Mouse (Mus musculus): ENCODE data around the gene Nnmt. TPM values are rescaled to one million over a fixed set of nuclear protein-coding genes. Genes with fewer than 3 reads are reported as not detected.
A peak's percentile ranks its signal among the peaks of the same experiment; 100 is the strongest.

The Nnmt gene
- polyA plus RNA-seq (2014; fragmentation: Nextera tagmentation; extraction: Ambion mirVana), result 0.81 and 1.2 TPM in 2 replicates

- no peak within 1 kb of the TSS for H3K4me3 ChIP-seq (ENCODE audit: low read depth, low read length)
- ATAC-seq (ENCODE audit: low FRiP score), result no peak
- no peaks in the 10 kb centered on the region for H3K27me3 ChIP-seq (ENCODE audit: control insufficient read depth, insufficient read depth, low read length)
- no peak for DNase-seq (ENCODE audit: low spot score)
- H3K4me2 ChIP-seq (replicated peaks; ENCODE audit: low read depth, low read length), result no peak within 1 kb of the TSS
- H3K9ac ChIP-seq (ENCODE audit: low read depth, low read length), result no peak within 1 kb of the TSS
- no peaks in the 10 kb centered on the region for H3K36me3 ChIP-seq (ENCODE audit: control insufficient read depth, insufficient read depth, low read length)
- H3K27ac ChIP-seq (ENCODE audit: low read depth, low read length), result no peak within 1 kb of the TSS
- WGBS, result 53% methylated on average over 8 of the region's 8 CpGs
- no peaks in the 10 kb centered on the region for H3K9me3 ChIP-seq (ENCODE audit: control insufficient read depth, low read length)
- H3K4me1 ChIP-seq (replicated peaks; ENCODE audit: control insufficient read depth, insufficient read depth, low read length), result no peaks in the 10 kb centered on the region
These were observed at the start of gene Nnmt for GRCm38 (mm10) chr9:48604939-48605598. Gene Nnmt, minus strand, starts transcription at chr9:48605153.

DNA sequence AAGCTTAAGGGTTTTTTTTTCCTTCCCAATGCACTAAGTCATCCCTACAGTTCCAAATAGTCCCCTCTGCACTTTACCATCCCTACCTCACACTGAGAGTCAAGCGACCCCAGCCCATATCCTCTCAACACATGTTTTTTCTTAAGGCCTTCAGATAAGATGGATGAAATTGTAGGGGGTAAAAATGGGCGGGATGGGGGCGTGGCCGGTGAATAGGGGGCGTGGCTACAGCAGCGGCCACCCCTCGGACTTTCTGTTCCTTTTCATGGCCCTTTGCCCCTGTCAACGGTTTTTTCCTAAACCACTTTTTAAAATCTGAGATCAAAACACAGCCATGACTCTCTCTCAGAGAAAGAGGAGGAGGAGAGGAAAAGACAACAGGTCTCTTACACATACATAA lies 49.8 kb upstream of the Nnmt start:
- Histone ChIP-seq H3K9ac (ENCODE audit: low read depth, low read length) (no peak overlapping the region), H3K27me3 (ENCODE audit: control insufficient read depth, insufficient read depth, low read length) (no peaks in the 10 kb centered on the region), H3K27ac (ENCODE audit: low read depth, low read length) (no peak overlapping the region), H3K4me1 (replicated peaks; ENCODE audit: control insufficient read depth, insufficient read depth, low read length) (peaks cover 3% of the 10 kb centered on the region; the same call in 1 of the 2 replicates), H3K4me3 (ENCODE audit: low read depth, low read length) (no peak overlapping the region), H3K9me3 (ENCODE audit: control insufficient read depth, low read length) (no peaks in the 10 kb centered on the region), H3K36me3 (ENCODE audit: control insufficient read depth, insufficient read depth, low read length) (no peaks in the 10 kb centered on the region), H3K4me2 (replicated peaks; ENCODE audit: low read depth, low read length) (no peak overlapping the region)
- ATAC-seq (ENCODE audit: low FRiP score) (no peak), DNase-seq (ENCODE audit: low spot score) (peak; percentile 51)
- WGBS, result 4% methylated on average over 8 of the region's 8 CpGs

DNA sequence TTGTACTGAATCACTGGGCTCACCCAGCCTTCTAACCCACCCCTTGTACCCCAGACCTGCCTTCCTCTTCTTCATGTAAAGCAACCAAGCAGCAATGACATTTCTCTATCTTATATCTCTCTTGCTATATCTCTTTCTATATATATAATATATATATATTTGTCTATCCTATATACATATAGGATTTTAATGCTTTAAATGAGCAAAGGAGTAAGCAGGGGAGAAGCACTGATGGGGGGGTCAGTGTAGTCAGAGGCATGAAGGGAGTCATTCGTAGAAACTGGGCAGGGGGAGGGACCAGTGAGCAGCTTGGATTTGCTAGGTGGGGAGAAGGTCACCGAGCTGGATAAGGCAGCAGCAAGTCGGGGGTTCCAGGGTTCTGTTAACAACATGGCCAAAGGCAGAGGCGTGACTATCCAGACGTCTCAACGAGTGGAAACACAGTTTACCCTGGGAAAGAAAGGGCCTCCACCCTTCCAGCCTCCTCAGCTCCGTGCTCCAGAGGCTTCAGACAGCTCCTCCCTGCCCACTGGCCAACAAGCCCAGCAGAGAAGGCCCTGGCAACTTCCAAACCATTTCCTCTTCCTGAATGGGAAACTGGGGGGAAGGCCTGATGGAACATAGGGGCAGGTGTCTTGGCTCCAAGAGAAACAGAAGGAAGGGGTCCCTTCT lies 48.6 kb upstream of the Nnmt start:
- Histone ChIP-seq H3K9me3 (ENCODE audit: control insufficient read depth, low read length) (no peaks in the 10 kb centered on the region), H3K4me3 (ENCODE audit: low read depth, low read length) (no peak overlapping the region), H3K27ac (ENCODE audit: low read depth, low read length) (no peak overlapping the region), H3K4me1 (replicated peaks; ENCODE audit: control insufficient read depth, insufficient read depth, low read length) (peaks cover 13% of the 10 kb centered on the region), H3K9ac (ENCODE audit: low read depth, low read length) (no peak overlapping the region), H3K27me3 (ENCODE audit: control insufficient read depth, insufficient read depth, low read length) (no peaks in the 10 kb centered on the region), H3K36me3 (ENCODE audit: control insufficient read depth, insufficient read depth, low read length) (no peaks in the 10 kb centered on the region), H3K4me2 (replicated peaks; ENCODE audit: low read depth, low read length) (no peak overlapping the region)
- ATAC-seq (ENCODE audit: low FRiP score) (no peak), DNase-seq (ENCODE audit: low spot score) (no peak)
- 50% methylated on average over 7 of the region's 7 CpGs for WGBS

- Histone ChIP-seq H3K4me1 (replicated peaks; ENCODE audit: control insufficient read depth, insufficient read depth, low read length) (peaks cover 22% of the 10 kb centered on the region), H3K27me3 (ENCODE audit: control insufficient read depth, insufficient read depth, low read length) (no peaks in the 10 kb centered on the region), H3K9ac (ENCODE audit: low read depth, low read length) (no peak overlapping the region), H3K4me2 (replicated peaks; ENCODE audit: low read depth, low read length) (no peak overlapping the region), H3K36me3 (ENCODE audit: control insufficient read depth, insufficient read depth, low read length) (no peaks in the 10 kb centered on the region), H3K27ac (ENCODE audit: low read depth, low read length) (no peak overlapping the region), H3K9me3 (ENCODE audit: control insufficient read depth, low read length) (no peaks in the 10 kb centered on the region), H3K4me3 (ENCODE audit: low read depth, low read length) (no peak overlapping the region)
- WGBS, result 31% methylated on average over 4 of the region's 4 CpGs
- ATAC-seq (ENCODE audit: low FRiP score), result no peak
- DNase-seq (ENCODE audit: low spot score), result no peak
These were observed 47.1 kb upstream of the Nnmt start for GRCm38 (mm10) chr9:48652026-48652425.

DNA sequence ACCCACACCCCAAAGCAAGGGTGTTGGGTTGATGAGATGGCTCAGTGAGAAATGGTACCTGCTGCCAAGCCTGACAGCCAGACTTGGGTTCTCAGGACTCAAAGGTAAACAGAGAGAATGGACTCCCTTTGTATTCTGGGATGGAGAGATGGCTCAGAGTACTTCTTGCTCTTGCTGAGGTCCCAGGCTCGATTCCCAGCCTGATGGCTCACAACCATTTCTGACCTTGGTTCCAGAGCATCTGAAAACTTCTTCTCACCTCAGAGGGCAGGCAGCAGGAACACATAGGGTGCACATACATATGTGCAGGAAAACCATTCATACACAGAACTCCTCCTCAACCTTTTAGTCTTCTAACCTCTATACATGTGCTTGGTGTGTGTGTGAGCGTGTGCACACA lies 45.9 kb upstream of the Nnmt start:
- peaks cover 20% of the 10 kb centered on the region for H3K4me1 ChIP-seq (replicated peaks; ENCODE audit: control insufficient read depth, insufficient read depth, low read length)
- no peaks in the 10 kb centered on the region for H3K27me3 ChIP-seq (ENCODE audit: control insufficient read depth, insufficient read depth, low read length)
- no peak overlapping the region for H3K9ac ChIP-seq (ENCODE audit: low read depth, low read length)
- no peak overlapping the region for H3K4me3 ChIP-seq (ENCODE audit: low read depth, low read length)
- ATAC-seq (ENCODE audit: low FRiP score) (no peak), DNase-seq (ENCODE audit: low spot score) (no peak)
- H3K27ac ChIP-seq (ENCODE audit: low read depth, low read length), result no peak overlapping the region
- no peaks in the 10 kb centered on the region for H3K36me3 ChIP-seq (ENCODE audit: control insufficient read depth, insufficient read depth, low read length)
- 71% methylated on average over 2 of the region's 2 CpGs for WGBS
- H3K9me3 ChIP-seq (ENCODE audit: control insufficient read depth, low read length), result no peaks in the 10 kb centered on the region
- H3K4me2 ChIP-seq (replicated peaks; ENCODE audit: low read depth, low read length), result no peak overlapping the region

DNA sequence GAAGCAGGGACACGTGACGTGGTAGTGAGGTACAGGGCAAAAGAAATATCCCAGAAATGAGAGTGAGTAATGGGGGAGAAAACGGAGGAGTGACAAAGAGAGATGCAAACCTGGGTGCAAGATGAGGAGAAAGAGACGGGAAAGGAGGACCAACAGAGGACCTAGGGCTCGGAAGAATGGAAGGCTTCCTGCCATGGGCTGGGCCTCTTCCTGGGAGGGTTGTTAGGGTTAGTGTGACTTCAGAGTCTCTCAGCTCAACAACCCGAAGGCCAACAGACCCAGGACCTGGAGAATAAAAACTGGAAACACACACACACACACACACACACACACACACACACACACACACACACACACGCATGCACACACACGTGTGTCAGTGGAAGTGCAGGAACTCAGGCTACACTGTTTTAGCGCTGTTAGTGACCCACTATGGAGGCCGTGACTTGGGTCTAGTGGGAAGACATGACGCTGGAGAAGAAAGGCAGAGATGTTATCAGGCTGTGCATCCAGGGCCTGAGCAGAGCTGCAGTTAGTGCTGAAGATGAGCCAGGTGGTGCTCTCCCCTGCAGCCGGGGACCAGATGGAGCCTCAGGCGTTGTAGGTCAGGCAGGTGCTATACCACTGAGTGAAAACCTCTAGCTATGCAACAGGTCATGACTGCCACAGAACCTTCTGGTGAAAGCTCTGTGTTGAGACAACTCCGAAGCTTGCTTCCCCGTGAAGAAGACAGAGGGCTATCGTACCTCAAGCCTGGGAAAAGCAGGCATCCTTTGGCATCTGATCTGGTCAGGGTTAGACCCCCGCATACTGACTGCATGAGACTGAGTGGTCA lies 45.1 kb upstream of the Nnmt start:
- Histone ChIP-seq H3K27me3 (ENCODE audit: control insufficient read depth, insufficient read depth, low read length) (no peaks in the 10 kb centered on the region), H3K4me2 (replicated peaks; ENCODE audit: low read depth, low read length) (peak overlapping the region; percentile 35), H3K36me3 (ENCODE audit: control insufficient read depth, insufficient read depth, low read length) (no peaks in the 10 kb centered on the region), H3K4me1 (replicated peaks; ENCODE audit: control insufficient read depth, insufficient read depth, low read length) (peaks cover 19% of the 10 kb centered on the region), H3K27ac (ENCODE audit: low read depth, low read length) (peak overlapping the region; percentile 80), H3K9ac (ENCODE audit: low read depth, low read length) (no peak overlapping the region; the same call in 1 of the 2 replicates), H3K9me3 (ENCODE audit: control insufficient read depth, low read length) (no peaks in the 10 kb centered on the region), H3K4me3 (ENCODE audit: low read depth, low read length) (no peak overlapping the region)
- ATAC-seq (ENCODE audit: low FRiP score) (no peak), DNase-seq (ENCODE audit: low spot score) (no peak)
- WGBS, result 20% methylated on average over 17 of the region's 17 CpGs

DNA sequence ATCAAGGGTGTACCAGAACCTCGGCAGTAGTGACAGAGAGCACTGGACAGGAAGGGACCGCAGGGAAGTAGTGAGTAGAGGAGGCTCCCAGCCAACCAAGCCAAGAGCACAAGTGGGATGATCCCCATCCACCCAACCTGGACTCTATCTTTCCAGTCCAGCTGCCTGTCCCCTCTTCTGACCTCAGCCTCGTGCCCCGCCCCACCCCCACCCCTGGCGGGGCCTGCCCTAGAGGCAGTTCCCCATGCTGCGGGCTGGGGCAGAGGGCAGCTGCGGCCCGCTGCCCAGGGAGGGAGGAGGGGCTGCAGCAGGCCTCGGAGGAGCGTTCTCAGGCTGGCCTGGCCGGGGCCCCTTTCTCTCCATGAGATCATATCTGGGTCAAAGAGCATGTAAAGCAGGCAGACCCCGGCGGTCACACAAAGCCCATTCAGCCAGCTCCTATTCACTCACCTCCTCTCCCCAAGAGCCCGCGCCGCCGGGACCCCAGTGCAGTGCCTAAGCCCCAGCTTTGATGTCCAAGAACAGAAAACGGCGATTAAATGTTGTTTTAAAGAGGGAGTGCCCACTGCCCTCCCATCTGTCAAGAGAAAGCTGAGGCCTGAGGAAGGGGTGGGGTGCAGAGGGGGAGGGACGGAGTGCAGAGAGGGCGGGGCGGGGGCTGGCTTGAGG lies 44.3 kb upstream of the Nnmt start:
- ATAC-seq (ENCODE audit: low FRiP score), result peak; percentile 81
- H3K4me1 ChIP-seq (replicated peaks; ENCODE audit: control insufficient read depth, insufficient read depth, low read length), result peaks cover 19% of the 10 kb centered on the region

More for the DNA sequence above, 44.3 kb upstream of the Nnmt start:
- peak overlapping the region; percentile 80 for H3K27ac ChIP-seq (ENCODE audit: low read depth, low read length)
- peak; percentile 77 for DNase-seq (ENCODE audit: low spot score)
- peak overlapping the region; percentile 5; the same call in 1 of the 2 replicates for H3K9ac ChIP-seq (ENCODE audit: low read depth, low read length)
- no peaks in the 10 kb centered on the region for H3K36me3 ChIP-seq (ENCODE audit: control insufficient read depth, insufficient read depth, low read length)
- WGBS, result under 1% methylated on average over 18 of the region's 22 CpGs
- H3K27me3 ChIP-seq (ENCODE audit: control insufficient read depth, insufficient read depth, low read length), result no peaks in the 10 kb centered on the region
- H3K4me3 ChIP-seq (ENCODE audit: low read depth, low read length), result no peak overlapping the region
- H3K9me3 ChIP-seq (ENCODE audit: control insufficient read depth, low read length), result no peaks in the 10 kb centered on the region; the same call in 1 of the 2 replicates
- peak overlapping the region; percentile 35 for H3K4me2 ChIP-seq (replicated peaks; ENCODE audit: low read depth, low read length)
